Mouse (Mus musculus): Measurements from ENCODE around the gene Slc26a10.
"Not testable (repeated sequence)": the region's sequence is repeated elsewhere in the genome, so short reads cannot be mapped to it uniquely, and the experiment has no call there.

Gene Slc26a10

DNA sequence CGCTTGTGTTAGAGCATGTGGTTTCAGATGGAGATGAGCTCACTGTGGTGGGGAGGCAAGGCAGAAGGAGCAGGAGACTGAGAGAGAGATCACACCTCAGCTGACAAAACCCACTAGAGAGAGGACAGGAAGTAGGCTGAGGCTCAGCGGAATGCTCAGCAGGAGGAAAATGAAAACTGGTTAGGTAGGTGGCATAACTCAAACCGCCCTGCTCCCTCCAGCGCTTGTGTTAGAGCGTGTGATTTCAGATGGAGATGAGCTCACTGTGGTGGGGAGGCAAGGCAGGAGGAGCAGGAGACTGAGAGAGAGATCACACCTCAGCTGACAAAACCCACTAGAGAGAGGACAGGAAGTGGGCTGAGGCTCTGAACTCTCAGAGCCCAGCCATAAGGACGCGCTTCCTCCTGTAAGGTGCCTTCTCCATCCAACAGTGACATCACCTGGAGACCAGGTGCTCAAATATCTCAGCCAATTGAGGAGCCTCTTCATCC lies 17.6 kb downstream of the Slc26a10 start:
- DNase-seq (ENCODE audit: low read depth, low spot score) = not testable (repeated sequence)

DNA sequence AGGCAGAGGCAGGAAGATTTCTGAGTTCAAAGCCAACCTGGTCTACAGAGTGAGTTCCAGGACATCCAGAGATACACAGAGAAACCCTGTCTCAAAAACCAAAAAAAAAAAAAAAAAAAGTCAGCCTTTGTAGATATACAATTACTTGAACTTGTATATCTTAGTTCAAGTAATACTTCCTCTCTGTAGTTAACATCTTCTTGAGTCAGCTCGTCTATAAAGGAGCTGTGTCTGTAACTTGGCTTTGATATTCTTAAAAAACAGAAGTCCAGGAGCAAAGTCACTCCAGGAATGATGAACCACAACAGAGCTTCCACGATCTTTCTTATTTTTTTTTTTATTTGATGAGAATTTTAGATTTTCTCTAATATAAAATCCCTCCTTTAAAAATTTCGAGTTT lies 19.7 kb downstream of the Slc26a10 start:
- no peak for DNase-seq (ENCODE audit: low read depth, low spot score)

DNA sequence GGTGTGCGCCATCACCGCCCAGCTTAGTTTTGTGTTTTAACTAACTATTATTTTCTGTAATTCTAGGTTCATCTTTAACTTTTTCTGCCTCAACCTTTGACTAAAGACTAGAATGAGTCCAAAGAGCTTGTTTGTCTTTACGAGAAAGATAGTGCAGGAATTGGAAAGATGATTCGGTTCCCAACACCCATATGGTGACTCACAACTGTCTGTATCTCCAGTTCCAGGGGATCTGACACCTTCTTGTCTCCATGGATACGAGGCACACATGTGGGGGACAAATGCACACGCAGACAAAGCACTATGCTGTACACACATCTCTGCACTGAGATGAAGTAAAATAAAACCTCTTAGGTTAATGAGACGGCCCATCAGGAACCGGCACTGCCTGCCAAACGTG lies 20.4 kb downstream of the Slc26a10 start:
- no peak for DNase-seq (ENCODE audit: low read depth, low spot score)

DNA sequence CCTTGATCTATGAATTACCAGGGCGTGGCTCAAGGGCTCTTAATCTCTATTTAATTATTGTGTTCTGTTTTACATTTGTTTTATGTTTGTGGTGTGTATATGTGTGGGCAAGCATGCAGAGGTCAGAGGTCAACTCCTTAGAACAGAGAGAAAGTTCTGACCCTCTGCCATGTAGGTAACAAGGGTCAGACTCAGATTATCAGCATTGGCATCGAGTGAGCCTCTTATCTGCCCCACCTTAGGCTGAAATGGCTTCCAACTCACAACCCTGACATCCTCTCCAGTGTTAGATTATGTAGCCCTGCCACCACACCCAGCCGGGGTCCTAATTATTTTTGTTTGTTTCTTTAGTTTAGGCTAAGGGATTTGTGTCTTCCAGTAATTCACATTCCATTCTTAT lies 22.0 kb downstream of the Slc26a10 start:
- no peak for DNase-seq (ENCODE audit: low read depth, low spot score)

DNA sequence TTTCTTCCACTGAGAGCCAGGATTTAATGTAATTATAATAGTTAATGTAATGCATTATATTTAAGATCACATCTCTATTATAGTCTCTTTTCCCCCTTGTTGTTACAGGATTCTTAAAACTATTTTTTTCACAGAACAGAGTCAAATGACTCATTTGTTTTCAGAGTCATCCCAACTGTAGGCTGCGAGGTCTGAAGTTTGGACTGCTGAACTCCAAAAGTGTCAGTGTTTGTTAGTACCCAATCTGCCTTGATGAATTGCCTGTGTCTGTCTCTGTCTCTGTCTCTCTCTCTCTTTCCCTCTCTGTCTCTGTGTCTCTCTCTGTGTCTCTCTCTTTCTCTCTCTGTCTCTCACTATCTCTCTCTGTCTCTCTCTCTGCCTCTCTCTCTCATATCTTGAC lies 23.9 kb downstream of the Slc26a10 start:
- no peak for DNase-seq (ENCODE audit: low read depth, low spot score)

DNA sequence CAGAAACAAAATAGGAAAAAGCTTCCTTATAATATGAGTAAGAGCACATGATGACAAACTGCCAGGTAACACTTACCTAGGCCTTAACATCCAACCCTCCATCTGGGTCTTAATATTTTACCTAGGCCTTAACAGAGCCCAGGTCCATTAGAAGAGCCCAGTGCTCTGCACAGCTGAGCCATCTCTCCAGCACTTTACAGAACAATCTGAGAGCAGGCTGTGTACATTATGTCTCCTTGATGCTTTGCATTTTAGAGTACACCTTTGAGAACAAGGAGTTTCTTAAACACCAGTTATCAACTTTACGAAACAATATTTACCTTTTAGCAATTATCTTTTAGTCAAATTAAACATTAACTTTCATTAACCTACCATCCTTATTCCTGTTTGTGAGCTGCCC lies 24.4 kb downstream of the Slc26a10 start:
- no peak for DNase-seq (ENCODE audit: low read depth, low spot score)

DNA sequence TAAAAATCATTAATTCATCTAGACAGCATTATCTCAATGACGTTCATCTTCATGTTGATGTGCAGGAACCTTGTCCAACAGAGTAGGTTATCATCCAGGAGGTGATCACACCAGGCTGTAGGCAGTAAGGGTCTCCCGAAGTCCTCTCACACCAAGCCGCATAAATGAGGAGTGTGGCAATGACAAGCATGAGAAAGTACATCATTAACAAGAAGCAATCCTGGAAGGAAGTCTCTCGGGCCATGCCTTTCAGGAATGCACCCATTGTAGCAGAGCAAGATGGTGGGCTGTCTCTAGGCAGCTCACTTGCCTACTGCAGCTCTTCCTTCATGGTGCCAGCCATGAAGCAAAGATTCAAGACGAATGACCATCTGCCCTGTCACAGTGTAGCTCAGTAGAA lies 25.8 kb downstream of the Slc26a10 start:
- no peak for DNase-seq (ENCODE audit: low read depth, low spot score)

DNA sequence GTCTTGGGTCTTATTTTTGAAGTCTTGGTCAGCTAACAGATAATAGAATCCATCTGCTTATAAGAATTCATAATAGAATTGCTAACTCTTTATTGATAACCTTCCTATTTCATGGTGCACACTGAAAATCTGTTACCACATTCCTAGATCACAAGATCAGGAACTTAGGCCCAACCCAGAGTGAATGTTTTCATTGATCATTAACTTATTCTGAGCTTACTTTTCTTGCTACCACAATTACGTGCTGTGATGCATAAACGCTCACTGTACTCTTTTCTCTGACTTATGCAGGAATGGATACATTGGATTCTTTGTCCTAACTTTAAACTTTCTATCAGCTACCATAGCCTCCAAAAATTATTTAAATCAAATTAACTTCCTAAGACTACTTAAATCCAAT lies 26.2 kb downstream of the Slc26a10 start:
- no peak for DNase-seq (ENCODE audit: low read depth, low spot score)

DNA sequence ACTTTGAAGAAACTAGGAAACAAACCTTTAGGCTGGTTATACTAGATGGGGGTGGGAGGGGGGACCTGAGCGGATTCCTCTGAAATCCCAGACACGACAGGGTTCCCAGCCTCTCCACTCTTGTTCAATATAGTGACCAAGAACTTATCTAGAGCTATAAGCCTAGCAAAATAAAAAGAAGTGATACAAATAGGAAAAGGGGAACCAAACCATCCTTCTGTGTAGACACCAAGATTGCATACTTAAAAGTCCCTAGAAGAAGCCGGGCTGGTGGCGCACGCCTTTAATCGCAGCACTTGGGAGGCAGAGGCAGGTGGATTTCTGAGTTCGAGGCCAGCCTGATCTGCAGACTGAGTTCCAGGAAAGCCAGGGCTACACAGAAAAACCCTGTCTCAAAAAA lies 27.1 kb downstream of the Slc26a10 start:
- no peak for DNase-seq (ENCODE audit: low read depth, low spot score)

DNA sequence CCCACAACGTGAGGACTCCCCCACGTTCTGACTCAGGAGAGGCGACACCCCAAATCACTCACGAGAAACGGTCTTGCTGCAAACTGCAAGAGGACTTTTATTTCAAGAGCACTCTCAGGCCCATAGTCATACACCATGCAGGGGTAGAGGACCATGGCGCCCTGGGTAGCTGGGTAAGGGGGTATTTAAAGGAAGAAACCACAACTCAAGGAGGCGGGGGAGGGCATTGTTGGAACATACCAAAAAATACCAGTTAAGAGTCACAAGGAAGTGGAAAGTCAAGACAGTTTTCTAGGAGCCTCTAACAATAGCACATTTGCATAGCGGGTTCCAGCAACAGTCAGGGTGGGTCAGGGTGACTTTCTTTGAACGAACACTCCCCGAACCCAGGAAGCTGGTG lies 27.9 kb downstream of the Slc26a10 start:
- not testable (repeated sequence) for DNase-seq (ENCODE audit: low read depth, low spot score)

DNA sequence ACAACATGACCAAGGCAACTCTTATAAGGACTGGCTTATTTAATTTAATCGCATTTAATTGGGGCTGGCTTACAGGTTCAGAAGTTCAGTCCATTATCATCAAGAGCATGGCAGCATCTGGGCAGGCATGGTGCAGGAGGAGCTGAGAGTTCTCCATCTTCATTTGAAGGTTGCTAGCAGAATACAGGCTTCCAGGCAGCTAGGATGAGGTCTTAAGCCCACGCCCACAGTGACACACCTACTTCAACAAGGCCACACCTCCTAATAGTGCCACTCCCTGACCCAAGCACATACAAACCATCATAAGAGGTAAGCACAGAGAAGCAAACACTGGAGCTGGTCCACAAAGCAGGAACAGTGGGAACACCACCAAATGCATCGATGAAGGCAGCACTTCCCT lies 29.2 kb downstream of the Slc26a10 start:
- not testable (repeated sequence) for DNase-seq (ENCODE audit: low read depth, low spot score)

DNA sequence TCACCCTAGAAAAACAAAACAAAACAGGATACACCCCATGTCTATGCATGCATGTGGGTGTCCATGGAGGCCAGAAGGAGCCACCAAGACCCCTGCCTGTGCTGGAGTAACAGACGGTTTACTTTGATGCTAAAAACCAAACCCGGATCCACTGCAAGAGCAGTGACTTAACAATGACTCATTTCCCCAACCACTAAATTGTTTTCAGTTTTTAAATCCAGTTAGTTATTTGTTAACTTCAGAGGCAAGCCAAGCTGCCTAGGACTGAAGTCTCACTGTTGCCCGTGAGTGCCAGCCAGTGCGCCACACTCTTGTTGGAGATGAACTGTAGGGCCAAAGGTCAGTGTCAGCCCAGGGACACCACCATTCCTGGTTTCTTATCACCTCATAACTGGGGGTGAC lies 30.0 kb downstream of the Slc26a10 start:
- no peak for DNase-seq (ENCODE audit: low read depth, low spot score)

DNA sequence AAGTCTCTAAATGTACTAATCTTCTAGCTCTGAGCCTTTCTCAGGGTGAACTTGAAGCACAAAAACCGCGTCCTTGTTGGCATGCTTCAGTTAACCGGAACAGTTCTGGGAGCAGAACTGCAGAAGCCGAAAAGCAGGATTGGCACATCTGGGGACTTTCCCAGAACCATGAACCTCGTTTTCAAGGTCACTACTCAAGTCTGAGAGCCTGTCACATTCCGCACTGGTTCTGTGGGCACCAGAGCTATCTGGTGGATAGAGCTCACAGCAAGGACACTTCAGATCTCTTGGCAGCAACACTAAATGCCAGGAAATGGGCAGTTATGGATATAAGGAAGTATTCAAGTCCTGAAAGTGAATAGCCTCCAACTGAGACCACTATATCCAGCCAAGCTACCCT lies 33.3 kb downstream of the Slc26a10 start:
- no peak for DNase-seq (ENCODE audit: low read depth, low spot score)

DNA sequence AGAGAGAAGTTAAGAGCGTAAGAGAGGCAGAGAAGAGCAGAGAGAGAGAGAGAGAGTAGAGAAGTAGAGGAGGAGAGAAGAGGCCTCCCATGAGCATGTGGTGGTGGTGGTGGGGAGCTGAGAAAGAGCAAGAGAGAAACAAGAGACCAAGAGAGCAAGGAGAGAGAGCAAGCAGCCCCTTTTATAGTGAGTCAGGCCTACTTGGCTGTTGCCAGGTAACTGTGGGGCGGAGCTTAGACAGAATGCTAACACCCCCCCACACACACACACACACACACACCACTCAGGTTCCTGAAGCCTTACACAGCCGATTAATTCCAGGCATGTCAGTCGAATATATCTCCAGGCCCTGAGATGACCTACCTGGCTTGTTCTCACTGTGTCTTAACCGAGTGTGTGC lies 35.1 kb downstream of the Slc26a10 start:
- DNase-seq (ENCODE audit: low read depth, low spot score) = no peak

DNA sequence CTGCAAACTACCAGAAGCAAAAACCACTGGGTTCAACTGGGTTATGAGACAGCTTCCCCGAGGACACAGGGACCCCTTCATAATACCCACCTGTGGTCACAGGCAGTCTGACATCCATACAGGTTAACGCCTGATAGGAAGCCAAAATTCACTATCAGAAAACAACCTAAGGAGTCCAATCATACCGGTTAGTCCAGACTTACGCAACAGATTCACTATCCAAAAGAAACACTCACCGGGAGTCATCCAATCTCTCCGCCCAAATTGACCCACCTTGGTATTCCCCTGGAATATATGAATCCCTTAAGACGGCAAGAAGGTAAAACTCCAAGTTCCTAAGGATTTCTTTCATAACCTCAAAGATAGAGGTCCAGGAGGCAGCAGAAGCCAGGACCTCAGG lies 35.9 kb downstream of the Slc26a10 start:
- no peak for DNase-seq (ENCODE audit: low read depth, low spot score)

DNA sequence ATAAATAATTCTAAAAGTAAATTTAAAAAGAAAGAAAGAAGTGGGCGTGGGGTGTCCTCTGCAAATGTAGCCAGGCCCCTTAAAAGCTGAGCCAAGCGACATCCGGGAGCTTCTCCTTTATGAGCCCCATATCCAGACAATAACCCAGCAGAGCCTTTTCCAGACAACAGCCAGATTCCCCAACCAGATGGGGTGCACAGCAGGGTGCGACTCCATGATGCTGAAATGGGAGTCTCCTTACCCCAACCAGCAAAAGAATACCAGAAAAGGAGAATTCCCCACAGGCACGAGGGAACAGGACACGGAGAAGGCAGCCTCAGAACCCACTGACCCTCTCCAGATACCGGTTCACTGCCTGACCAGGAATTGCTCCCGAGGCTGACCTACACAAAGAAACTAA lies 37.2 kb downstream of the Slc26a10 start:
- DNase-seq (ENCODE audit: low read depth, low spot score) = no peak

DNA sequence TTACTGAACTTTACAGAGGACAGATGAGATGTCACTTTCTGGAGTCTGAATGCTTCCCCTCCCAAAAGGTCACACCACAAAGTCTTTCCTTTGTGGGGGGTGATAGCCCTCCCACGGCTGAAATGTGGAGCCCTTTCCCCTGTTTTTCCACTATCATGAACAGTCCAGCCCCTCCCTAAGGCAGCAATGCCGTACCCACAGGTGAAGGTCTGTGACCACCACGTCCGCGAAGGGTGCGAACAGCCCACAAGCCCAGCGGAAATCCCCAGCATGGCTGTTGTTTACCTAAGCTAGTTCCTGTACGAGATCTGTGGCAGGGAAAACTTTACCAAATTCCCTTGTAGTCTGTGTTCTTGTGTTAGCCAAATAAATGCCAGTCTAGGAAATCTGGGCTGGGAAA lies 38.9 kb downstream of the Slc26a10 start:
- no peak for DNase-seq (ENCODE audit: low read depth, low spot score)

DNA sequence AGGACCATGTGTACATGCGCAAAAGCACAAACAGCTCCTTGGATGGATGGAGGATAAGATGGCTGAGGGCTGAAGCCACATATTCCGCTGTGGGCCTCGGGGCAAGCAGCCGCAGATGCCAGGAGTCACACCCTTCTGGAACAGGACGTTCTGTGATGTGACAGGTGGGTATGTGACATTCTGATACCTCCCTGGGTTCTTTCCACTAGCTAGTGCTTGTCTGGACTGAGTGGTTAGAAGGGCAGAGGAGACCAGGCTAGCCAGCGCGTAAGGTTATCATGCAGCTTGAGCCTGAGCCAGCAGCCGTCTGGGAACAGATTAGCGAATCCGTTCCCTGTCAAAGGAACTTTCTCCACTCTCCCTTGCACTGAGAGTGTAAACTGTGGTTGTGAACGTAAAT lies 39.5 kb downstream of the Slc26a10 start:
- no peak for DNase-seq (ENCODE audit: low read depth, low spot score)

DNA sequence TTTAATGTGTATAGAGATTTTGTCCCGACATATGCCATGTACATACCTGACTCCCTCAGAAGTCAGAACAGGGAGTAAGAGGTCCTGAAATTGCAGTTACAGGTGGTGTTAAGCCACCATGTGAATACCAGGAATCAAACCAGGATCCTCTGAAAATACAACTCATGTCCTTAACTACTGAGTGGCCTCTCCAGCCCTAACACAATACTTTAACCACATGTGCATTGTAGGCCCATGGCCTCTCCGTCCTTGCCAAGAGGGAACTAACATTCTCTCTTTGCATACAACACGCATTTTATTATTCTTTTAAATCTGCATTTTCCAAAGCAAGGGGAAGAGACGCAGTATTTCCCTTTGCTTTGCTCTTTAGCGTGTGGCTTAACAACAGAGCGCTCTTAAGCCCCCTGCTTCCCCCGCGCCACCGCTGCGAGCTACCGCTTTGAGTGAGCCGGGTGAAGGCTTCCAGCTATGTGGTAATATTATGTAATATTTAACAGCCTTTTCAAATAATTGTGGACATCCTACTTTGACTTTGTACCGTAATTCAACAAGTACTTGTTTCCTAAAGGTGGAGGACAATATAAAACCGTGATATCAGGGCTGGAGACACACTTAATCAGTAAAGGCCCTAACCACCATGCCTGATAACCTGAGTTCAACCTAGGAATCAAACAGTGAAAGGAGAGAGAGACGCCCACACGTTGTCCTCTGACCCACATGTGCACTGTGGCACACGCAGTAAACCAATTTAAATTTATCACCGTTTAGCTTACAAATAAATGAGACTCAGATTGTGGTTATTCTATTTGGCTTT lies 41.9 kb downstream of the Slc26a10 start:
- no peak for DNase-seq (ENCODE audit: low read depth, low spot score)

DNA sequence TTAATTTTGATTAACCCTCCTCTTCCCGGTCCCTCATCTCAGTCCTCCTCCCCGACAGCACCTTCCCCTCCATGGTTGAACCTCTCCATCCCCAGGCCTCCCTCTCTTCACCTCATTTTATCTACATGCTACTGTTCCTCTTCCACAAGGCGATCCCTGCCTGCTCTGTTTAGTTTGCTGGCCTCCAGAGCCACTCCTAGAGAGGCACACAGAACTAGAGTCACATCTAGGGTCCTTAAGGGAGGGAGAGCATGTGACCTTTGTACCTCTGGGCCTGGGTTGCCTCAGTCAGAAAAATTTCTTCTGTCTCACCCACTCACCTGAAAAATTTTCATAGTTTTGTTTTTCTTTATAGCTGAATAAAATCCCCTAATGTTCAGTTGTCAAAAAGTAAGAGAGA lies 42.5 kb downstream of the Slc26a10 start:
- DNase-seq (ENCODE audit: low read depth, low spot score) = no peak

DNA sequence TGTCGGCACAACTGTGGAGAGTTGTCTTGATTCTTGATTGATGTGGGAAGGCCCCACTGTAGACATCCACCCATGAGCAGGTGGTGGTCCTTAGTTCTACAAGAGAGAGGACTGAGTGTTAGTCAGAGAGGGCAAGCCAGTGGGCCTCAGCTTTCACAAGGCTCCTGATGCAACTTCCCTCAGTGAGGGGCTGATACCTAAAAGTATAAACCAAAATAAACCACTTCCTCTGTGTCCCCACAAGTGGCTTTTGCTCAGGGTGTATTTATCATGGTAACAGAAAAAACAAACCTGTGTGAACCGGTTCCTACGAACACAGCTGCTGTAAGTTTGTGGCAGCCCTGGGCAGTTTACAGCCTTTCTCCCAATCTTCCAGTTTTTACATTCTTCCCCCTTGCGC lies 43.9 kb downstream of the Slc26a10 start:
- no peak for DNase-seq (ENCODE audit: low read depth, low spot score)

DNA sequence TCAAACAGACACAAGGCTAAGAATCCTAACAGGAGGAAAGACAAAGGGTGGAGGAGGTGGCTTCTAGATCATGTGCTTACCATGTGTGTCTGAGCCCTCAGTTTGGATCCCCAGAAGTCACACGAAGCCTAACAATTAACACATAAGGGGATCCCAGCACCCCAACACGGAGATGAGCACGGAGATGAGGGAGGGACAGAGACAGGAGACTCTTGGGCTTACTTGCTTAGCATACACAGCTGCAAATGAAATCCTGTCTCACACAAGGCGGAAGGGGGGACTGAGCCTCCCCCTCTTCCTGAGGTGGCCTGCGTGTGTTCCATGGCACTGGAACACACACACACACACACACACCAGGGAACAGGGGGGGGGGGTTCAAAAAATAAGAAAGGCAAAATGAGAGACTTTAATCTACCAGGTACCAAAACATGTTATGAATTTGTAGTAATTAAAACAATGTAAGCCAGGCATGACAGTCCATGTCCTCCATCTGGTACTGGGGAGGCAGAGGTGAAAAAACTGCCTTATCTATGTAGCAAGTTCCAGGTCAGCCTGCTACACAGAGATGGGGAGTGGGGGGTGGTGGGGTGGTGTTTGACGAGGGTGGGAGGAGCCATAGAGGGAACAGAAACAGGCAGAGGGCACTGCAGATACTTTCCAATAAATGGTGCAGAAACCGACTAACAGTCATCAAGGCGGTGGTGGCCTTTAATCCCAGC lies 45.2 kb downstream of the Slc26a10 start:
- no peak for DNase-seq (ENCODE audit: low read depth, low spot score)

DNA sequence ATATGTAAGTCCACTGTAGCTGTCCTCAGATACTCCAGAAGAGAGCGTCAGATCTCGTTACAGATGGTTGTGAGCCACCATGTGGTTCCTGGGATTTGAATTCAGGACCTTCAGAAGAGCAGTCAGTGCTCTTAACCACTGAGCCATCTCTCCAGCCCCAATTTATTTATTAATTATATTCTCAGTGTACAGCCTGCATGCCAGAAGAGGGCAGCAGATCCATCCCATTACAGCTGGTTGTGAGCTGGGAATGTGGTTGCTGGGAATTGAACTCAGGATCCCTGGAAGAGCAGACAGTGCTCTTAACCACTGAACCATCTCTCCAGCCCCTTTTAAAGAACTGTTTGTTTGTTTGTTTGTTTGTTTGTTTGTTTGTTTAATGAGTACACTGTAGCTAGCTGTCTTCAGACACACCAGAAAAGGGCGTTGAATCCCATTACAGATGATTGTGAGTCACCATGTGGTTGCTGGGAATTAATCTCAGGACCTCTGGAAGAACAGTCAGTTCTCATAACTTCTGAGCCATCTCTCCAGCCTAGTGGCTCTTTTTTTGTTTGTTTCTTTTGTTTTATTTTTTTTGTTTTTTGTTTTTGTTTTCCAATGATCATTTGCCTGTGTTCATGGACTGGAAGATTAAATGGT lies 45.9 kb downstream of the Slc26a10 start:
- DNase-seq (ENCODE audit: low read depth, low spot score) = not testable (repeated sequence)

Data from retina, adult 2 months (tissue).